Mouse (Mus musculus): Measurements from ENCODE around the gene Trmt10c.

GRCm38 (mm10) chr16:56071317-56072232, 34.0 kb upstream of the Trmt10c start:
- TF ChIP-seq CTCF (IDR thresholded peaks at IDR 0.05; ENCODE audit: extremely low read depth, insufficient read length, insufficient replicate concordance, low read depth, low read length) (no peak), POLR2A (IDR thresholded peaks at IDR 0.05; ENCODE audit: low read depth, low read length) (no peak)

All from small intestine, adult 2 months (tissue).